ENCODE assay signal across 13 mouse cellular contexts in the genomic region with DNA sequence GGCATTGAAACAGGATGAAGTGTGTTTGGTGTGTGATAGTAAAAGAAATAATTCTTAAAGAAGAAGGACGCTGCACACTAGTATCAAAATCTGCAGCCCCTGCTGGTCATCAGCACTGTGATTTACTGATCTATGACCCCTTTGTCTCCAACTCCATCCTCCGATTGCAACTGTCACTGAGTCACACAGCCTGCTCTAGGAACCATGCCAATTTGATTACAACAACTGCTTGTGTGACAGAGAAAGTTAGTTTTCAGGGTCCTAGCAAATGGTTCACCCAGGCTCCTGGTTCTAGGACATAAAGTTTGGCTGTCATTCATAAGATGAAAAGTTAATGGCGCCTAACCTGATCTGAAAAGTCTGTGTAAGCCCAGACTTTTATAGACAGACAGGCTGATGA. TPM values are rescaled to one million over a fixed set of nuclear protein-coding genes. Genes with fewer than 3 reads are reported as not detected.
DNase-seq lines count a peak whose midpoint lies in the region; TF ChIP-seq lines count a peak whose summit lies in the region.
"Had no signal": no experiment of that assay in that cellular context is flagged by ENCODE, and none has a peak within 500 bp of the region (broad histone marks: within the 10 kb centered on the region; RNA-seq: fewer than 3 reads in every experiment).

No protein-coding gene starts in this region.

- intact Hi-C loops in left cerebral cortex, adult 2 months (cut with DNase I), result no loop called here
- intact Hi-C loops in left cerebral cortex, postnatal 4 days (cut with DNase I), result no loop called here

- peak; percentile 14 for DNase-seq in cerebellum, adult 9-10 months
- no peak for DNase-seq in cerebellum, adult 18-20 months
- no peak for DNase-seq in left cerebral cortex, adult 2 months (ENCODE audit: extremely low spot score in 1 of 2, low spot score in 2 of 2)
- no peak for DNase-seq in left cerebral cortex, postnatal 4 days
- peak; percentile 57 for DNase-seq in Muller cell, postnatal 12 days (ENCODE audit: inconsistent ontology term)
- DNase-seq in T-cell, adult 2 months (ENCODE audit: low spot score), result no peak
- DNase-seq in heart, adult 9 months (ENCODE audit: low spot score in 2 of 2), result no peak
- DNase-seq: cerebellum, adult 11-12 months; liver, postnatal 0 days had no signal

- H3K4me1 ChIP-seq in bone marrow macrophage, adult 2 months (ENCODE audit: control insufficient read depth, insufficient read depth, low read length), result peaks cover 43% of the 10 kb centered on the region
- H3K4me1 ChIP-seq: neural tube, embryonic 12.5 days had no signal

- TF ChIP-seq POLR2A in bone marrow macrophage, adult 2 months (IDR thresholded peaks at IDR 0.05; ENCODE audit: borderline replicate concordance, low read depth, low read length), result no peak

- peak overlapping the region; percentile 3; the same call in 1 of the 2 replicates for H3K27ac ChIP-seq in left cerebral cortex, adult 2 months
- H3K27ac ChIP-seq in bone marrow macrophage, adult 2 months (ENCODE audit: insufficient read depth, low read depth, low read length), result peak overlapping the region; percentile 50
- H3K27ac ChIP-seq: embryonic facial prominence, embryonic 13.5 days; limb, embryonic 13.5 days; neural tube, embryonic 12.5 days had no signal

- TF ChIP-seq CTCF in left cerebral cortex, adult 2 months (IDR thresholded peaks at IDR 0.05), result no peak; the same call in 1 of the 2 replicates
- no peak for TF ChIP-seq CTCF in bone marrow macrophage, adult 2 months (IDR thresholded peaks at IDR 0.05; ENCODE audit: low read depth, low read length)

- H3K4me3 ChIP-seq in left cerebral cortex, adult 2 months, result no peak overlapping the region
- no peak overlapping the region for H3K4me3 ChIP-seq in bone marrow macrophage, adult 2 months (ENCODE audit: insufficient read depth, low read length)
- H3K4me3 ChIP-seq: embryonic facial prominence, embryonic 13.5 days; limb, embryonic 13.5 days; neural tube, embryonic 12.5 days had no signal

RNA-seq across cellular contexts. Expression of gene Spred1, which starts 25.7 kb away (rescaled TPM):
- total RNA-seq in left cerebral cortex, adult 2 months (2021), result 100 to 1,000 TPM; 164 to 174 TPM
- 10 to 100 TPM; 53.4 to 58.2 TPM for total RNA-seq in left cerebral cortex, postnatal 4 days (2021)
- 53.4 and 59.1 TPM in 2 replicates for polyA plus RNA-seq in bone marrow macrophage, adult 2 months (2012; ENCODE audit: insufficient read depth, insufficient read length, missing spikeins)

Comparison
In these comparisons a context has a peak if more than half of its experiments do, and no peak if none do; other contexts are left out.
1. DNase-seq: peak in cerebellum, adult 9-10 months (single experiment) and Muller cell, postnatal 12 days (single experiment); none in cerebellum, adult 18-20 months (0 of 2), left cerebral cortex, adult 2 months (0 of 2), left cerebral cortex, postnatal 4 days (single experiment), T-cell, adult 2 months (single experiment) and heart, adult 9 months (0 of 2).